Mouse (Mus musculus) CD4-positive, CD25-positive, alpha-beta regulatory T cell, adult 9 weeks (primary cell): ENCODE results near the gene Nkx2-4. TPM values are rescaled to one million over a fixed set of nuclear protein-coding genes. Genes with fewer than 3 reads are reported as not detected.

Experiments used
- polyA plus RNA-seq: library from polyadenylated mRNA; unstranded; fragments of 100-300 nt; shearing (Covaris generic); gene quantifications from one replicate; pipeline ENCODE4 v1.2.1, GENCODE M21; 2017

Gene Nkx2-4
- not detected for polyA plus RNA-seq

DNA sequence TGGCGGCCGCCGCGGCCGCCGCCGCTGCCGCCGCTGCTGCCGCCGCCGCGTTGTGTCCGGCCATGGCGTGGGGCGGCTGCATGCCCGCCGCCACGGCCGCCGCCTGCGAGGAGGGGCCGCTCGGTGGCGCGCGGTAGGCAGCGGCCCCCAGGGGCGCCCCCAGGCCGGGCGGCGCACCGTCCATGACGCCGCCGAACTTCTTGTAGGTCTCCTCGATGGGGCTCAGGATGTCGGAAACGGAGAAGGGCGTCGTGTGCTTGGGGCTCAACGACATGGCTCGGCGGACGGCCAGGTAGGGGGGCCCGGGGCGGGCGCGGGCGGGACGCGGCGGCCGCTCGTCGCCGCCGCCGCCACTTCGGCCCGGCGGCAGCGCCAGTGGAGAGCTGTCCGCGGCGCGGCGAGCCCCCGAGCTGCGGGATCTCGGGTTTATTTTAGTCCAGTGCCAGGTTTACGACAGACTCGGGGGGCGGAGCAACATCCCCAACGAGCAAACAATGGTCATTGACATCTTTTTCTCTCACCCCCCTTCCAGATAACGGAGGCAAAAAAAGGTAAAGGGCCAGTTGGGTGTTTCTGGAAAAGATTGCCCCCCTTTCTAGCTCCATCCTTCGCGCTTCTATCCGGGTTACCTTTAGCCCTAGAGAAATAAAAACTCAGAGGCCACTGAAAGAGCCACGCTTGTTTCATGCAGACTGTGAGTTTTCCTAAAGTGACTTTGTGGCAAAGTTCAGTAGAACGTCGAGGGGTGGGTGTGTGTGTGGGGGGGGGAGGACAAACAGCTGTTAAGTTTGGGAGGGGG lies at the start of gene Nkx2-4:
Nkx2-4 (minus strand) TSS at position 374 of the 799 bp plus-strand sequence.

Other genes starting within 250 kb of the Nkx2-4 start
- 14.0 TPM for gene Kiz, start 229.6 kb downstream of the Nkx2-4 start, polyA plus RNA-seq
- 191 TPM for gene Xrn2, start 72.4 kb downstream of the Nkx2-4 start, polyA plus RNA-seq
- gene Nkx2-2, start 108.8 kb upstream of the Nkx2-4 start, polyA plus RNA-seq = not detected